Mouse (Mus musculus): ENCODE results near the gene Copz2. TPM values are rescaled to one million over a fixed set of nuclear protein-coding genes. Genes with fewer than 3 reads are reported as not detected.
"Not testable (repeated sequence)": the region's sequence is repeated elsewhere in the genome, so short reads cannot be mapped to it uniquely, and the experiment has no call there.

Copz2 gene
- total RNA-seq, 1 experiment: 5.5 TPM

DNA sequence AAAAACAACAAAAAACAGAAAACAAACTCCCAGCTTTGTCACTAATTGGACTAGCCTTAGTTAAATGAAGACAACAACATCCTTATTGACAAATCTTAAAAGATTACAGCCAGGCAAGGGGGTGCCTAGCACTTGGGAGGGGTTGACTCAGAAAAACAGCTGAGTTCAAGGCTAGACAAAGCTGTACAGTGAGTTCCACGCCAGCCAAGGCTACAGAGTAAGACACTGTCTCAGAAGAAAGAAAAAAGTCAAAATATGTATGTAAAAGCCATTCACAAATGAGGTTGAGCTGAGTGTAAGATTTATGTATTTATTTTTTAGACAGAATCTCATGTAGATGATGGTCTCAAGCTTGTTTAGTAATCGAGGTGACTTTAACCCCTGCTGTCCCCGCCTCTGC is 9.8 kb upstream of the Copz2 start:
- H3K36me3 ChIP-seq (ENCODE audit: control insufficient read depth, insufficient read depth, low read length, poor library complexity, severe bottlenecking): no peaks in the 10 kb centered on the region
- H3K4me1 ChIP-seq (ENCODE audit: control insufficient read depth in 2 of 2, insufficient read depth in 2 of 2, low read length in 2 of 2, poor library complexity in 1 of 2): peaks cover 0 to 4% of the 10 kb centered on the region in 2 experiments; a peak in 1 of 4 replicates
- no peak for DNase-seq (ENCODE audit: low read depth, low spot score)
- no peaks in the 10 kb centered on the region for H3K9me3 ChIP-seq (ENCODE audit: control insufficient read depth, insufficient read depth, low read depth, low read length)
- no peak overlapping the region for H3K9ac ChIP-seq (ENCODE audit: insufficient read depth, low read depth, low read length, poor library complexity, severe bottlenecking)
- H3K4me3 ChIP-seq (ENCODE audit: insufficient read depth in 1 of 2, low read depth in 1 of 2, low read length in 2 of 2, poor library complexity in 1 of 2, severe bottlenecking in 1 of 2): no peak overlapping the region
- in situ Hi-C loops (cut with MboI; ENCODE audit: low sequenced_read_pairs in 2 of 2, unreplicated experiment in 2 of 2): no loop called here
- no peak overlapping the region for H3K27ac ChIP-seq (ENCODE audit: insufficient read depth, low read depth, low read length, poor library complexity, severe bottlenecking)
- TF ChIP-seq ZC3H11A (IDR thresholded peaks at IDR 0.05; ENCODE audit: borderline replicate concordance, low read depth, low read length): no peak

DNA sequence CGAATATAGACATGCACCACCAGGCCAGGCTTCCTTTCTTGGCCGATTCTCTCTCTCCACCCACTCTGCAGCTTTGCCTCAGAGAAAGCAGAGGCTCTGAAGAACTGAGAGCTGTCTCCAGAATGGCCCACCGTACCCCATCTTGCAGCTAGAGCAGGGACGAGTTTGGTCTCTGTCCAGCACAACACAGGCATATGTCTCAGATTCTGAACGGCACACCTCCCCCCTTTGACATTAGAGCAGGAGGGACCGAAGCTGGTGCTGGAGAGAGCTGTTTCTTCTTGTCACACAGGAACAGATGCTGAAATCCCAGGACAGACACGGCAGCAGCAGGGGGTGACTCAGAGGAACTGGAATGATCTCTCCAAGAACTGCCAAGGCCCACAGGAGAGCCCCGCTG is 9.4 kb upstream of the Copz2 start:
- in situ Hi-C loops (cut with MboI; ENCODE audit: low sequenced_read_pairs in 2 of 2, unreplicated experiment in 2 of 2): no loop called here
- Histone ChIP-seq H3K9ac (ENCODE audit: insufficient read depth, low read depth, low read length, poor library complexity, severe bottlenecking) (no peak overlapping the region), H3K9me3 (ENCODE audit: control insufficient read depth, insufficient read depth, low read depth, low read length) (no peaks in the 10 kb centered on the region), H3K36me3 (ENCODE audit: control insufficient read depth, insufficient read depth, low read length, poor library complexity, severe bottlenecking) (no peaks in the 10 kb centered on the region), H3K27ac (ENCODE audit: insufficient read depth, low read depth, low read length, poor library complexity, severe bottlenecking) (no peak overlapping the region), H3K4me3 (ENCODE audit: insufficient read depth in 1 of 2, low read depth in 1 of 2, low read length in 2 of 2, poor library complexity in 1 of 2, severe bottlenecking in 1 of 2) (no peak overlapping the region), H3K4me1 (ENCODE audit: control insufficient read depth in 2 of 2, insufficient read depth in 2 of 2, low read length in 2 of 2, poor library complexity in 1 of 2) (peaks cover 0 to 4% of the 10 kb centered on the region in 2 experiments; a peak in 1 of 4 replicates)
- DNase-seq (ENCODE audit: low read depth, low spot score): no peak
- TF ChIP-seq CHD2 (IDR thresholded peaks at IDR 0.05; ENCODE audit: low read depth, low read length) (no peak), ZC3H11A (IDR thresholded peaks at IDR 0.05; ENCODE audit: borderline replicate concordance, low read depth, low read length) (no peak), MAFK (IDR thresholded peaks at IDR 0.05; ENCODE audit: insufficient read depth, low read depth, low read length) (no peak), HCFC1 (IDR thresholded peaks at IDR 0.05; ENCODE audit: borderline replicate concordance, insufficient read depth, low read length) (no peak), ZNF384 (IDR thresholded peaks at IDR 0.05; ENCODE audit: low read depth, low read length) (no peak)

DNA sequence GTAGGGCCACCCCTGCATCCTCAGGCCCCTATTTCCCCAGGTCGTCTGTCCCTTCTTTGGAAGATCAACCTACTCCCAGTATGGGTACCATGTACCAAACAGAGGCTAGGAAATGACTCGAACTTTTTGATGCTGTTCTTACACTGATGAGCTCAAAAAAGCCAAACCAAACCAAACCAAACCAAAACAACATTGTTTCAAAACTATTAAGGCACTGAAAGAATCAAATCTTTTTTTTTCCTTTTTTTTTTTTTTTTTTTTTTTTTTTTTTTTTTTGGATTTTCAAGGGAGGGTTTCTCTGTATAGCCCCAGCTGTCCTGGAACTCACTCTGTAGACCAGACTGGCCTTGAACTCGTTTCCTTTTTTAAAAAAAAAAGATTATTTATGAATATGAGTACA is 6.0 kb upstream of the Copz2 start:
- in situ Hi-C loops (cut with MboI; ENCODE audit: low sequenced_read_pairs in 2 of 2, unreplicated experiment in 2 of 2): no loop called here
- TF ChIP-seq ZNF384 (IDR thresholded peaks at IDR 0.05; ENCODE audit: low read depth, low read length) (peak; percentile 80), ZC3H11A (IDR thresholded peaks at IDR 0.05; ENCODE audit: borderline replicate concordance, low read depth, low read length) (no peak)
- H3K9ac ChIP-seq (ENCODE audit: insufficient read depth, low read depth, low read length, poor library complexity, severe bottlenecking): no peak overlapping the region

DNA sequence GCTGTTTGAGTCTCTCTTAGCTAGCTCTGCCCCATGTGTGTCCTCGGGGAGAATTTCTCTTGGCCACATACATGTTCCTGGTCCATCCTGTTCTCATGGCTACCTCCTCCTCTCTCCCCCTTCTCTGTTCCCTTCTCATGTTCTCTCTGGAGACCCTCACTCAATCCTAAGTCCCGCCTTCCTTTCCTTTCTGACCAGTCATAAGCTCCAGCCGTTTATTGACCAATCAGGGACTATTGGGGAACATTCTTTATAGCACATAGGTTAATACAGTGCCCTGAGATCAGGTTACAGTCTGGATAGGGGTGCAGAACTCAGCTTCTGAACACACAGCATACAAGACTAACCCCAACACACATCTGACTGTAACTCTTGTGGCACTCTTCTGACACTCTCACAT is 2.4 kb upstream of the Copz2 start:
- Histone ChIP-seq H3K36me3 (ENCODE audit: control insufficient read depth, insufficient read depth, low read length, poor library complexity, severe bottlenecking) (no peaks in the 10 kb centered on the region), H3K4me3 (ENCODE audit: insufficient read depth in 1 of 2, low read depth in 1 of 2, low read length in 2 of 2, poor library complexity in 1 of 2, severe bottlenecking in 1 of 2) (no peak overlapping the region), H3K27ac (ENCODE audit: insufficient read depth, low read depth, low read length, poor library complexity, severe bottlenecking) (no peak overlapping the region; the same call in 1 of the 2 replicates), H3K4me1 (ENCODE audit: control insufficient read depth in 2 of 2, insufficient read depth in 2 of 2, low read length in 2 of 2, poor library complexity in 1 of 2) (peaks cover 0 to 8% of the 10 kb centered on the region in 2 experiments; a peak in 1 of 4 replicates), H3K9me3 (ENCODE audit: control insufficient read depth, insufficient read depth, low read depth, low read length) (no peaks in the 10 kb centered on the region), H3K9ac (ENCODE audit: insufficient read depth, low read depth, low read length, poor library complexity, severe bottlenecking) (no peak overlapping the region)
- DNase-seq (ENCODE audit: low read depth, low spot score): no peak
- TF ChIP-seq CHD2 (IDR thresholded peaks at IDR 0.05; ENCODE audit: low read depth, low read length): peak; percentile 60; the same call in 1 of the 2 replicates
- TF ChIP-seq ZNF384 (IDR thresholded peaks at IDR 0.05; ENCODE audit: low read depth, low read length): no peak
- in situ Hi-C loops (cut with MboI; ENCODE audit: low sequenced_read_pairs in 2 of 2, unreplicated experiment in 2 of 2): no loop called here

More for the DNA sequence above, 6.0 kb upstream of the Copz2 start:
- DNase-seq (ENCODE audit: low read depth, low spot score): no peak
- Histone ChIP-seq H3K4me3 (ENCODE audit: insufficient read depth in 1 of 2, low read depth in 1 of 2, low read length in 2 of 2, poor library complexity in 1 of 2, severe bottlenecking in 1 of 2) (no peak overlapping the region), H3K4me1 (ENCODE audit: control insufficient read depth in 2 of 2, insufficient read depth in 2 of 2, low read length in 2 of 2, poor library complexity in 1 of 2) (peaks cover 0 to 7% of the 10 kb centered on the region in 2 experiments; a peak in 1 of 4 replicates), H3K36me3 (ENCODE audit: control insufficient read depth, insufficient read depth, low read length, poor library complexity, severe bottlenecking) (no peaks in the 10 kb centered on the region), H3K9me3 (ENCODE audit: control insufficient read depth, insufficient read depth, low read depth, low read length) (no peaks in the 10 kb centered on the region), H3K27ac (ENCODE audit: insufficient read depth, low read depth, low read length, poor library complexity, severe bottlenecking) (no peak overlapping the region; the same call in 1 of the 2 replicates)

DNA sequence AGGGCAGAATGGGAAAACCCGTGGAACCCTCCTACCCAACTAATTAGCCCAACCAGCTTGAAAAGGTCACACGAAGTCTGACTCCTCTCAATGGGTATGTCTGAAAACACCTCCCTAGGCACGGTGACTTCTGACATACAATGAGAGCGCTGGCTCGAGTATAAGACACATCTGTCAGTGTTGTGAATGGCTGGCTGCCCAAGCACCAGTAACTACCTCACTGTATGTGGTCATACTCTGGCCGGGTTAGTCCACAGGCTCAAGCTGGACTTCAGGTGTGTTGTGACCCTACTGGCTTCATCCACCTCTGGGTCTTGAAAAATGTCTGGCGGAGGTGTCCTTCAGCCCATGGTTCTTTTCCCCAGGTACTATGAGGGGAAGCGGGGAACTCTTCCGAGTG is 976 bp upstream of the Copz2 start:
- no peak for DNase-seq (ENCODE audit: low read depth, low spot score)
- Histone ChIP-seq H3K27ac (ENCODE audit: insufficient read depth, low read depth, low read length, poor library complexity, severe bottlenecking) (no peak overlapping the region), H3K9me3 (ENCODE audit: control insufficient read depth, insufficient read depth, low read depth, low read length) (no peaks in the 10 kb centered on the region), H3K9ac (ENCODE audit: insufficient read depth, low read depth, low read length, poor library complexity, severe bottlenecking) (no peak overlapping the region), H3K4me3 (ENCODE audit: insufficient read depth in 1 of 2, low read depth in 1 of 2, low read length in 2 of 2, poor library complexity in 1 of 2, severe bottlenecking in 1 of 2) (no peak overlapping the region), H3K4me1 (ENCODE audit: control insufficient read depth in 2 of 2, insufficient read depth in 2 of 2, low read length in 2 of 2, poor library complexity in 1 of 2) (peaks cover 0 to 8% of the 10 kb centered on the region in 2 experiments; a peak in 1 of 4 replicates), H3K36me3 (ENCODE audit: control insufficient read depth, insufficient read depth, low read length, poor library complexity, severe bottlenecking) (no peaks in the 10 kb centered on the region)
- TF ChIP-seq ZC3H11A (IDR thresholded peaks at IDR 0.05; ENCODE audit: borderline replicate concordance, low read depth, low read length) (no peak), MAFK (IDR thresholded peaks at IDR 0.05; ENCODE audit: insufficient read depth, low read depth, low read length) (no peak), ZNF384 (IDR thresholded peaks at IDR 0.05; ENCODE audit: low read depth, low read length) (no peak), CHD2 (IDR thresholded peaks at IDR 0.05; ENCODE audit: low read depth, low read length) (no peak)
- in situ Hi-C loops (cut with MboI; ENCODE audit: low sequenced_read_pairs in 2 of 2, unreplicated experiment in 2 of 2): no loop called here

DNA sequence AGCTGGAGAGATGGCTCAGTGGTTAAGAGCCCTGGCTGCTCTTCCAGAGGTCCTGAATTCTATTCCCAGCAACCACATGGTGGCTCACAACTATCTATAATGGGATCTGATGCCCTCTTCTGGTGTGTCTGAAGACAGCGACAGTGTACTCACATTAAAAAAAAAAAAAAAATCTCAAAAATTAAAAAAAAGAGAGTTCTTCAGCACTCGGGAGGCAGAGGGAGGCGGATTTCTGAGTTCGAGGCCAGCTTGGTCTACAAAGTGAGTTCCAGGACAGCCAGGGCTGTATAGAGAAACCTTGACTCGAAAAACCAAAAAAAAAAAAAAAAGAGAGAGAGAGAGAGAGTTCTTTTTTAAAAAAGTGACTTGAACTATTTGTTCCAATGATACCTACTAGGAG is 525 bp upstream of the Copz2 start:
- H3K9ac ChIP-seq (ENCODE audit: insufficient read depth, low read depth, low read length, poor library complexity, severe bottlenecking); in situ Hi-C loops (cut with MboI; ENCODE audit: low sequenced_read_pairs in 2 of 2, unreplicated experiment in 2 of 2); H3K4me1 ChIP-seq (ENCODE audit: control insufficient read depth in 2 of 2, insufficient read depth in 2 of 2, low read length in 2 of 2, poor library complexity in 1 of 2); H3K36me3 ChIP-seq (ENCODE audit: control insufficient read depth, insufficient read depth, low read length, poor library complexity, severe bottlenecking); H3K27ac ChIP-seq (ENCODE audit: insufficient read depth, low read depth, low read length, poor library complexity, severe bottlenecking); H3K9me3 ChIP-seq (ENCODE audit: control insufficient read depth, insufficient read depth, low read depth, low read length); H3K4me3 ChIP-seq (ENCODE audit: insufficient read depth in 1 of 2, low read depth in 1 of 2, low read length in 2 of 2, poor library complexity in 1 of 2, severe bottlenecking in 1 of 2); DNase-seq (ENCODE audit: low read depth, low spot score): not testable (repeated sequence)

Measured in ES-E14 (cell line).